Mouse (Mus musculus) myocyte (in vitro differentiated cells): ENCODE results near the gene Caprin1. TPM values are rescaled to one million over a fixed set of nuclear protein-coding genes. Genes with fewer than 3 reads are reported as not detected.

Experiments used
- H3K27me3 ChIP-seq: one replicate; pipeline ENCODE4 v1.6.1; 2011; ENCODE audit not compliant: control insufficient read depth, insufficient read depth, insufficient read length
- H3K36me3 ChIP-seq: one replicate; pipeline ENCODE4 v1.6.1; 2011; ENCODE audit not compliant: control insufficient read depth, insufficient read depth
- H3K4me2 ChIP-seq: one replicate; pipeline ENCODE4 v1.6.1; 2011; ENCODE audit warnings: low read depth, control low read depth
- H3K4me3 ChIP-seq: one replicate; pipeline ENCODE4 v1.5.1; 2011; ENCODE audit warnings: mild to moderate bottlenecking, control low read depth, moderate library complexity
- H3K79me2 ChIP-seq: one replicate; pipeline ENCODE4 v1.6.1; 2011; ENCODE audit not compliant: control insufficient read depth, insufficient read depth
- H3ac ChIP-seq: one replicate; pipeline ENCODE4 v1.6.1; 2011; ENCODE audit not compliant: control insufficient read depth, insufficient read length
- CEBPB ChIP-seq: IDR thresholded peaks from 2 replicates; pipeline ENCODE4 v1.6.1; 2011; ENCODE audit warnings: mild to moderate bottlenecking, moderate library complexity; ENCODE audit not compliant: poor library complexity, insufficient read depth, severe bottlenecking
- E2F4 ChIP-seq: IDR thresholded peaks from one replicate; pipeline ENCODE4 v1.6.1; 2011; ENCODE audit warnings: mild to moderate bottlenecking, control low read depth, moderate library complexity; ENCODE audit not compliant: insufficient read depth
- MAX ChIP-seq: IDR thresholded peaks from one replicate; pipeline ENCODE4 v1.6.1; 2011; ENCODE audit warnings: low read depth, mild to moderate bottlenecking, control low read depth
- MYOD1 ChIP-seq, 3 experiments: IDR thresholded peaks; one replicate each; pipeline ENCODE4 v1.6.1; 2011; ENCODE audit warnings: control low read depth in 2 of 3, low read depth in 2 of 3, mild to moderate bottlenecking in 2 of 3, moderate library complexity in 1 of 3; ENCODE audit not compliant: insufficient read length in 2 of 3, control insufficient read depth in 1 of 3
- MYOG ChIP-seq, 3 experiments: IDR thresholded peaks; one replicate each; pipeline ENCODE4 v1.6.1; 2011; ENCODE audit warnings: control low read depth in 2 of 3, low read depth in 2 of 3, mild to moderate bottlenecking in 2 of 3; ENCODE audit not compliant: insufficient read length in 2 of 3, control insufficient read depth in 1 of 3, insufficient read depth in 1 of 3
- POLR2A ChIP-seq: IDR thresholded peaks from one replicate; pipeline ENCODE4 v1.6.1; 2011; ENCODE audit warnings: low read depth, mild to moderate bottlenecking, control low read depth, moderate library complexity; ENCODE audit not compliant: insufficient read length
- POLR2AphosphoS2 ChIP-seq: IDR thresholded peaks from one replicate; pipeline ENCODE4 v1.6.1; 2011; ENCODE audit warnings: low read depth, control low read depth; ENCODE audit not compliant: insufficient read length
- REST ChIP-seq: IDR thresholded peaks from one replicate; pipeline ENCODE4 v1.6.1; 2011; ENCODE audit warnings: mild to moderate bottlenecking, control low read depth, moderate library complexity; ENCODE audit not compliant: insufficient read depth, insufficient read length
- SRF ChIP-seq: IDR thresholded peaks from one replicate; pipeline ENCODE4 v1.6.1; 2011; ENCODE audit warnings: low read depth; ENCODE audit not compliant: control insufficient read depth, insufficient read length
- TCF12 ChIP-seq: IDR thresholded peaks from one replicate; pipeline ENCODE4 v1.6.1; 2011; ENCODE audit warnings: mild to moderate bottlenecking, control low read depth; ENCODE audit not compliant: poor library complexity, insufficient read depth, severe bottlenecking
- TCF3 ChIP-seq: IDR thresholded peaks from one replicate; pipeline ENCODE4 v1.6.1; 2011; ENCODE audit warnings: low read depth, control low read depth; ENCODE audit not compliant: insufficient read length
- USF1 ChIP-seq: IDR thresholded peaks from one replicate; pipeline ENCODE4 v1.6.1; 2011; ENCODE audit warnings: low read depth, mild to moderate bottlenecking, control low read depth, moderate library complexity
- polyA plus RNA-seq: library from polyadenylated mRNA; unstranded; fragments of >200 nt; fragmentation: generic; extraction: Trizol; gene quantifications from one replicate; pipeline ENCODE4 v1.2.1, GENCODE M21; 2012; ENCODE audit warnings: missing spikeins

Caprin1 gene
- polyA plus RNA-seq, 1 experiment = 99.6 TPM

DNA sequence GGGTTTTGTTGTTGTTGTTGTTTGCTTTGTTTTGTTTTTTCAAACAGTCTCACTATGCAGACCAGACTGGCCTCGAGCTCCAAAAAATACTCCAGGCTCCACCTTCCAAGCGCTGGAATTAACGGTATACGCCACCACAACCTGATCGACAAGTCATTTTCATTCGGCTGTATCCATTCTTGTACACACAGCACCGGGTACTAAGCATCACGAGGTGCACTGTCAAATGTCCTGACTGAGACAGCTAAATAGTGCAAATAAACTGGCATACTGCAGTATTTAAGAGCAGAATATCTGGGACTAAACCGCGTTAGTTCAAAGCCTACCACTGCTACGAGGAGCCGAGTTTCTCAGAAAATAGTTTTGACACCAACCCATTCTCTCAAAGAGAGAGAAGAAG lies 37.0 kb downstream of the Caprin1 start:
- peak overlapping the region; percentile 8 for H3ac ChIP-seq
- no peaks in the 10 kb centered on the region for H3K27me3 ChIP-seq
- TF ChIP-seq POLR2AphosphoS2 = no peak
- no peak for TF ChIP-seq USF1
- no peak for TF ChIP-seq REST
- no peak for TF ChIP-seq CEBPB
- no peak for TF ChIP-seq TCF3
- no peak for TF ChIP-seq POLR2A
- TF ChIP-seq MAX = no peak
- no peak for TF ChIP-seq SRF
- TF ChIP-seq MYOG (IDR thresholded peaks at IDR 0.05; ENCODE audit: control insufficient read depth in 1 of 3, insufficient read depth in 1 of 3, insufficient read length in 2 of 3, low read depth in 2 of 3) = no peak
- peaks cover 16% of the 10 kb centered on the region for H3K79me2 ChIP-seq
- peak overlapping the region; percentile 90 for H3K4me2 ChIP-seq
- peaks cover 14% of the 10 kb centered on the region for H3K36me3 ChIP-seq
- peak overlapping the region; percentile 86 for H3K4me3 ChIP-seq

DNA sequence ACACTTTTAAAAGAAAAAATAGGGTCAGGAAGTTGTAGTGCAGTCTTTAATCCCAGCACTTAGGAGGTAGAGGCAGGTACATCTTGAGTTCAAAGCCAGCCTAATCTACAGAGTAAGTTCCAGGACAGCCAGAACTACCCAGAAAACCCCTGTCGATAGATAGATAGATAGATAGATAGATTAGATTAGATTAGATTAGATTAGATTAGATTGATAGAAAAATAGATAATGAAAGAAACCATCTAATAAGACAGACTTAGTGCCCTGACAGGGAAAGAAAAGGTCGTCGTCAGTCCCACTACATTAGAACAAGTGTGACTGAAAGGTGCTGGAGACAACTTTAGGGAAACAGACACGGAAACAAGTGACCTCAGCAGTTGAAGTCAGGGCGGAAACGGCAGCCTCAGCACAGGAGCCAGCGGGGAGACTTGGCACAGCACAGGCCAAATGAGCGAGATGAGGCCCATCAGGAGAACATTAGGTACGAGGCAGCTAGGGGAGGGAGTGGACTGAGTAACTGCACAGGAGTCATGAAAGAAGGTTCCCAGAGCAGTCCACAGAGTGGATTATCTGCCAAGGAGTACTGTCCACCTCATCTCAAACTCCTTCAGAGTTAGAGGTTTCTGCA lies 41.9 kb downstream of the Caprin1 start:
- H3ac ChIP-seq = no peak overlapping the region
- no peak overlapping the region for H3K4me2 ChIP-seq
- H3K79me2 ChIP-seq = peaks cover 16% of the 10 kb centered on the region
- no peak for TF ChIP-seq USF1
- no peak for TF ChIP-seq TCF3
- TF ChIP-seq CEBPB = no peak
- no peak for TF ChIP-seq POLR2A
- TF ChIP-seq E2F4 = no peak
- no peak for TF ChIP-seq MYOD1 (IDR thresholded peaks at IDR 0.05; ENCODE audit: control insufficient read depth in 1 of 3, insufficient read length in 2 of 3, low read depth in 2 of 3)
- TF ChIP-seq REST = no peak
- TF ChIP-seq SRF = no peak
- no peak for TF ChIP-seq TCF12
- no peak for TF ChIP-seq POLR2AphosphoS2
- H3K27me3 ChIP-seq = no peaks in the 10 kb centered on the region
- no peak overlapping the region for H3K4me3 ChIP-seq
- H3K36me3 ChIP-seq = peaks cover 25% of the 10 kb centered on the region

- H3K4me3 ChIP-seq = no peak overlapping the region
- no peak overlapping the region for H3K4me2 ChIP-seq
- no peak overlapping the region for H3ac ChIP-seq
- H3K27me3 ChIP-seq = no peaks in the 10 kb centered on the region
- H3K79me2 ChIP-seq = peaks cover 6% of the 10 kb centered on the region
- peaks cover 29% of the 10 kb centered on the region for H3K36me3 ChIP-seq
- TF ChIP-seq MYOD1 (IDR thresholded peaks at IDR 0.05; ENCODE audit: control insufficient read depth in 1 of 3, insufficient read length in 2 of 3, low read depth in 2 of 3) (no peak), REST (no peak), TCF3 (no peak), USF1 (no peak), TCF12 (no peak), E2F4 (no peak), CEBPB (no peak), POLR2AphosphoS2 (no peak), POLR2A (no peak), SRF (no peak)
These were observed 42.8 kb downstream of the Caprin1 start for GRCm38 (mm10) chr2:103754614-103755013.

DNA sequence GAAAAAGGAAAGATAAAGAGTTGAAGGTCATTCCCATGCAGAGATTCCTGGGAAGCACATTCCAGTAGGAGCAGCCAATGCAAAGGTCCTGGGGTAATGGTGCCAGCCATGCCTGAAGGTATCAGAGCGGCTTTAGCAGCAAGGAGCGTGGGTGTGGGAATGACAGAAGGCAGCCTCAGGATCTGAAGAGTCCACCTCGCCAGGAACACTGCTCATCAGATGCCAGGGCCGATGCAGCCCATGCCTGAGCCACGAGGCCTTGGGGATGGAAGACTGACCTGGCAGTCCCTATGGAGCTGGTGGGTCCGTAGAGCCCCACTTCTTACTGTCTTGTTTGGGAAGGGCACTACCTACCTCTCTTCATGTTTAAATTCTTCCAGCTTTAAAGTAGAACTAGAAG lies 45.7 kb downstream of the Caprin1 start:
- H3ac ChIP-seq = no peak overlapping the region
- H3K79me2 ChIP-seq = no peaks in the 10 kb centered on the region
- no peak overlapping the region for H3K4me2 ChIP-seq
- no peaks in the 10 kb centered on the region for H3K27me3 ChIP-seq
- TF ChIP-seq E2F4 (no peak), CEBPB (no peak), TCF12 (no peak), TCF3 (no peak), POLR2A (no peak), REST (no peak), MYOG (IDR thresholded peaks at IDR 0.05; ENCODE audit: control insufficient read depth in 1 of 3, insufficient read depth in 1 of 3, insufficient read length in 2 of 3, low read depth in 2 of 3) (no peak), MYOD1 (IDR thresholded peaks at IDR 0.05; ENCODE audit: control insufficient read depth in 1 of 3, insufficient read length in 2 of 3, low read depth in 2 of 3) (no peak), MAX (no peak), SRF (no peak), USF1 (no peak), POLR2AphosphoS2 (no peak)
- peaks cover 36% of the 10 kb centered on the region for H3K36me3 ChIP-seq
- no peak overlapping the region for H3K4me3 ChIP-seq

DNA sequence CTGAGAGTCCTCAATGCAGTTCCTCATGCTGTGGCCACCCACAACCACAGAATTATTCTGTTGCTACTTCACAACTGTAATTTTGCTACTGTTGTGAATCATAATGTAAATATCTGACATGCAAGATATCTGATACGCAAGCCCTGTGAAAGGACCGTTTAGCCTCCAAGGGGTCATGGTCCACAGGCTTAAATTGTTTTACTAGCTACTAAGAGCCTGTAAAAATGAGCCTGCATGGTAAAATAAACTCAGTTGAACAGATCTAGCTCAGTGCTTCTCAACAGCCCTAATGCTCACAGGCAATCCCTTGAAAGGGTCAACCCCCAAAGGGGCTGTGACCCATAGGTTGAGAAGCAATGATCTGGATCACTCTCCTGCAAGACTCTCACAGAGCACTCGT lies 48.4 kb downstream of the Caprin1 start:
- no peaks in the 10 kb centered on the region for H3K79me2 ChIP-seq
- TF ChIP-seq MYOG (IDR thresholded peaks at IDR 0.05; ENCODE audit: control insufficient read depth in 1 of 3, insufficient read depth in 1 of 3, insufficient read length in 2 of 3, low read depth in 2 of 3) (no peak), TCF3 (no peak), SRF (no peak), MAX (no peak), REST (no peak), POLR2A (no peak), POLR2AphosphoS2 (no peak), USF1 (no peak), E2F4 (no peak)
- no peak overlapping the region for H3ac ChIP-seq
- H3K4me3 ChIP-seq = no peak overlapping the region
- no peaks in the 10 kb centered on the region for H3K27me3 ChIP-seq
- peaks cover 31% of the 10 kb centered on the region for H3K36me3 ChIP-seq
- no peak overlapping the region for H3K4me2 ChIP-seq
